Mouse (Mus musculus) gastrocnemius, adult 8-10 months (tissue): ENCODE results near the gene Nrde2. TPM values are rescaled to one million over a fixed set of nuclear protein-coding genes. Genes with fewer than 3 reads are reported as not detected.

Experiments used
- total RNA-seq, 4 experiments: library from RNA; stranded (reverse); gene quantifications; 2 replicates each; pipeline ENCODE4 v1.2.4; 2022

The Nrde2 gene
- total RNA-seq, 4 experiments from 2014 or later = 5.9 to 11.3 (median 9.4) TPM

Other genes with a start within 250 kb of the Nrde2 start
- under 1 TPM in 3 of 4 experiments, not detected in 1; 0.10 to 0.20 (median 0.12) TPM for gene Kcnk13, start 195.2 kb downstream of the Nrde2 start, total RNA-seq
- 100 to 1,000 TPM; 142 to 173 (median 149) TPM for gene Psmc1, start 49.5 kb downstream of the Nrde2 start, total RNA-seq
- gene Calm1, start 39.8 kb upstream of the Nrde2 start, total RNA-seq = 100 to 1,000 TPM; 532 to 601 (median 581) TPM